Mouse (Mus musculus) lung, embryonic 16.5 days (tissue): Measurements from ENCODE around the gene Nomo1. TPM values are rescaled to one million over a fixed set of nuclear protein-coding genes. Genes with fewer than 3 reads are reported as not detected.

Experiments used
- ATAC-seq: fragments of 200-750 bp; cut with Nextera tagmentation; 2 replicates; pipeline ENCODE4 v1.8.0; 2017; ENCODE audit warnings: low read depth, mild to moderate bottlenecking, moderate library complexity
- H3K27ac ChIP-seq: fragments of 300-500 bp; sonication (generic); 2 replicates; pipeline ENCODE4 v1.5.1; 2014; ENCODE audit warnings: mild to moderate bottlenecking, control low read depth, low read length
- H3K27me3 ChIP-seq: fragments of 300-500 bp; sonication (generic); 2 replicates; pipeline ENCODE4 v1.6.1; 2014; ENCODE audit warnings: low read depth, low read length, mixed read lengths; ENCODE audit not compliant: control insufficient read depth, insufficient read depth
- H3K36me3 ChIP-seq: fragments of 300-500 bp; sonication (generic); 2 replicates; pipeline ENCODE4 v1.6.1; 2014; ENCODE audit warnings: low read length; ENCODE audit not compliant: control insufficient read depth, insufficient read depth
- H3K4me1 ChIP-seq: fragments of 300-500 bp; sonication (generic); replicated peaks from 2 replicates; pipeline ENCODE4 v1.6.1; 2014; ENCODE audit warnings: low read length, mixed read lengths; ENCODE audit not compliant: control insufficient read depth, insufficient read depth
- H3K4me2 ChIP-seq: fragments of 300-500 bp; sonication (generic); 2 replicates; pipeline ENCODE4 v1.6.1; 2014; ENCODE audit warnings: low read depth, low read length, control low read depth
- H3K4me3 ChIP-seq: fragments of 300-500 bp; sonication (generic); 2 replicates; pipeline ENCODE4 v1.5.1; 2014; ENCODE audit warnings: mild to moderate bottlenecking, low read length, control low read depth
- H3K9ac ChIP-seq: fragments of 300-500 bp; sonication (generic); 2 replicates; pipeline ENCODE4 v1.6.1; 2014; ENCODE audit warnings: low read length, control low read depth
- H3K9me3 ChIP-seq: fragments of 300-500 bp; sonication (generic); 2 replicates; pipeline ENCODE4 v1.6.1; 2016; ENCODE audit warnings: low read length; ENCODE audit not compliant: control insufficient read depth
- WGBS: fragments of 180-500 bp; shearing (Covaris S2); extraction: QIAGEN DNeasy Blood & Tissue Kit; methylation state at CpG from one replicate; pipeline ENCODE4 v1.1.7; 2014; 5-methylcytosine and 5-hydroxymethylcytosine counted together
- polyA plus RNA-seq: library from polyadenylated mRNA; unstranded; fragments of >200 nt; fragmentation: Nextera tagmentation; extraction: Ambion mirVana; gene quantifications from 2 replicates; pipeline ENCODE4 v1.2.1, GENCODE M21; 2015

Nomo1 gene
- polyA plus RNA-seq, 1 experiment from 2014 or later, result 30.3 TPM

GRCm38 (mm10) chr7:46117035-46117434, 83.5 kb downstream of the Nomo1 start:
- Histone ChIP-seq H3K4me1 (no peaks in the 10 kb centered on the region; the same call in none of the 2 replicates), H3K9ac (no peak overlapping the region), H3K27ac (no peak overlapping the region), H3K4me3 (no peak overlapping the region), H3K9me3 (no peaks in the 10 kb centered on the region; the same call in 1 of the 2 replicates), H3K36me3 (no peaks in the 10 kb centered on the region), H3K27me3 (peaks cover 9% of the 10 kb centered on the region; the same call in 1 of the 2 replicates), H3K4me2 (no peak overlapping the region)
- WGBS, result 87% methylated on average over 16 of the region's 16 CpGs
- ATAC-seq, result no peak

GRCm38 (mm10) chr7:46122964-46123363, 89.5 kb downstream of the Nomo1 start:
- H3K36me3 ChIP-seq, result no peaks in the 10 kb centered on the region
- peaks cover 10% of the 10 kb centered on the region; the same call in 1 of the 2 replicates for H3K27me3 ChIP-seq
- H3K9ac ChIP-seq, result no peak overlapping the region
- 4% methylated on average over 4 of the region's 4 CpGs for WGBS
- H3K9me3 ChIP-seq, result no peaks in the 10 kb centered on the region
- H3K27ac ChIP-seq, result no peak overlapping the region
- peaks cover 11% of the 10 kb centered on the region for H3K4me1 ChIP-seq
- H3K4me3 ChIP-seq, result no peak overlapping the region
- H3K4me2 ChIP-seq, result no peak overlapping the region
- ATAC-seq, result peak; percentile 86

- WGBS, result 44% methylated on average over 6 of the region's 6 CpGs
- no peaks in the 10 kb centered on the region for H3K9me3 ChIP-seq
- peaks cover 10% of the 10 kb centered on the region; the same call in 1 of the 2 replicates for H3K27me3 ChIP-seq
- no peak overlapping the region for H3K4me2 ChIP-seq
- no peaks in the 10 kb centered on the region for H3K36me3 ChIP-seq
- H3K4me3 ChIP-seq, result no peak overlapping the region
- peaks cover 11% of the 10 kb centered on the region for H3K4me1 ChIP-seq
- 0 out of 2 replicates have a peak, but pooled peaks have one; percentile 24 for ATAC-seq
- no peak overlapping the region for H3K27ac ChIP-seq
- no peak overlapping the region for H3K9ac ChIP-seq
These were observed 91.0 kb downstream of the Nomo1 start for GRCm38 (mm10) chr7:46124460-46124859.

GRCm38 (mm10) chr7:46125340-46125739, 91.8 kb downstream of the Nomo1 start:
- H3K27me3 ChIP-seq, result peaks cover 7% of the 10 kb centered on the region; the same call in 1 of the 2 replicates
- no peaks in the 10 kb centered on the region for H3K36me3 ChIP-seq
- H3K4me1 ChIP-seq, result peaks cover 11% of the 10 kb centered on the region
- WGBS, result 67% methylated on average over 11 of the region's 11 CpGs
- no peak overlapping the region for H3K9ac ChIP-seq
- no peak overlapping the region for H3K4me3 ChIP-seq
- H3K4me2 ChIP-seq, result no peak overlapping the region
- no peak for ATAC-seq
- H3K27ac ChIP-seq, result no peak overlapping the region
- no peaks in the 10 kb centered on the region for H3K9me3 ChIP-seq

GRCm38 (mm10) chr7:46128196-46128595, 94.7 kb downstream of the Nomo1 start:
- no peaks in the 10 kb centered on the region for H3K9me3 ChIP-seq
- no peak overlapping the region for H3K4me3 ChIP-seq
- 37% methylated on average over 7 of the region's 7 CpGs for WGBS
- peaks cover 10% of the 10 kb centered on the region; the same call in 1 of the 2 replicates for H3K27me3 ChIP-seq
- no peak overlapping the region for H3K9ac ChIP-seq
- no peaks in the 10 kb centered on the region for H3K36me3 ChIP-seq
- peaks cover 11% of the 10 kb centered on the region for H3K4me1 ChIP-seq
- H3K27ac ChIP-seq, result no peak overlapping the region
- no peak for ATAC-seq
- H3K4me2 ChIP-seq, result no peak overlapping the region

- 46% methylated on average over 7 of the region's 7 CpGs for WGBS
- H3K4me1 ChIP-seq, result peaks cover 4% of the 10 kb centered on the region; the same call in 1 of the 2 replicates
- peaks cover 12% of the 10 kb centered on the region; the same call in 1 of the 2 replicates for H3K27me3 ChIP-seq
These were observed 96.1 kb downstream of the Nomo1 start for GRCm38 (mm10) chr7:46129463-46130179.

GRCm38 (mm10) chr7:46130723-46131122, 97.2 kb downstream of the Nomo1 start:
- no peak for ATAC-seq
- Histone ChIP-seq H3K4me3 (no peak overlapping the region), H3K27me3 (peaks cover 12% of the 10 kb centered on the region; the same call in 1 of the 2 replicates), H3K27ac (no peak overlapping the region), H3K4me2 (no peak overlapping the region), H3K36me3 (no peaks in the 10 kb centered on the region), H3K9ac (no peak overlapping the region), H3K4me1 (peaks cover 3% of the 10 kb centered on the region; the same call in 1 of the 2 replicates), H3K9me3 (no peaks in the 10 kb centered on the region)
- WGBS, result 38% methylated on average over 7 of the region's 7 CpGs

More at GRCm38 (mm10) chr7:46129463-46130179, 96.1 kb downstream of the Nomo1 start:
- H3K4me2 ChIP-seq, result no peak overlapping the region
- no peak for ATAC-seq
- H3K27ac ChIP-seq, result no peak overlapping the region
- no peak overlapping the region for H3K9ac ChIP-seq
- H3K9me3 ChIP-seq, result no peaks in the 10 kb centered on the region
- no peak overlapping the region for H3K4me3 ChIP-seq
- H3K36me3 ChIP-seq, result no peaks in the 10 kb centered on the region

- WGBS, result 33% methylated on average over 3 of the region's 3 CpGs
- ATAC-seq, result no peak
- no peak overlapping the region for H3K4me2 ChIP-seq
These were observed 97.8 kb downstream of the Nomo1 start for GRCm38 (mm10) chr7:46131266-46131665.

GRCm38 (mm10) chr7:46131806-46132205, 98.3 kb downstream of the Nomo1 start:
- no peak for ATAC-seq

More at GRCm38 (mm10) chr7:46131266-46131665, 97.8 kb downstream of the Nomo1 start:
- Histone ChIP-seq H3K4me3 (no peak overlapping the region), H3K9ac (no peak overlapping the region), H3K9me3 (no peaks in the 10 kb centered on the region), H3K27me3 (peaks cover 12% of the 10 kb centered on the region; the same call in 1 of the 2 replicates), H3K27ac (no peak overlapping the region), H3K4me1 (peaks cover 3% of the 10 kb centered on the region; the same call in 1 of the 2 replicates), H3K36me3 (no peaks in the 10 kb centered on the region)

More at GRCm38 (mm10) chr7:46131806-46132205, 98.3 kb downstream of the Nomo1 start:
- Histone ChIP-seq H3K9me3 (no peaks in the 10 kb centered on the region), H3K4me2 (no peak overlapping the region), H3K36me3 (no peaks in the 10 kb centered on the region), H3K4me3 (no peak overlapping the region), H3K27ac (no peak overlapping the region), H3K4me1 (peaks cover 3% of the 10 kb centered on the region; the same call in 1 of the 2 replicates), H3K9ac (no peak overlapping the region), H3K27me3 (peaks cover 12% of the 10 kb centered on the region; the same call in 1 of the 2 replicates)
- 58% methylated on average over 8 of the region's 8 CpGs for WGBS
